Mouse (Mus musculus): Measurements from ENCODE around the gene Naif1.

DNA sequence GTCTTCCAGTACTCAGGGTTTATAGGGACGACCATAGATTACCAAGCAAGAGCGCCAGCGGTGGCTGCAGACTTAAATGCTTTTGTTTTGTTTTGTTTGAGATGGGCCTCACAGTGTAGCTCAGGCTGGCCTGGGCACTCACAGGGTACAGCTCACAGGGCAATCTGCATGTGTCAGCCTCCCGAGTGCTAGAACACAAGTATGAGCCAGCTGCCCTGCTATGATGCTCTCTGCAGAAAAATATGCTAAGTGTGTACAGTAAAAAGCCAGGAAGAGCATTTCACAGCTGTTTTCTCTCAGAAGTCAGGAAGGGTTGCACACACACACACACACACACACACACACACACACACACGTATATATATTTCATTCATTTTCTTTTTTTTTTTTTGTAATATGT is 50.2 kb downstream of the Naif1 start:
- TF ChIP-seq POLR2A (IDR thresholded peaks at IDR 0.05; ENCODE audit: extremely low read depth, insufficient read depth, low read length) = no peak
- TF ChIP-seq CTCF (IDR thresholded peaks at IDR 0.05; ENCODE audit: low read depth, low read length) = no peak

Data from liver, adult 2 months (tissue).